Mouse (Mus musculus) bone marrow, adult 2 months (tissue): ENCODE data around the gene Ranbp9. TPM values are rescaled to one million over a fixed set of nuclear protein-coding genes. Genes with fewer than 3 reads are reported as not detected.

Experiments used
- H3K27ac ChIP-seq: fragments of 200-500 bp; 2 replicates; pipeline ENCODE4 v1.5.1; 2012; ENCODE audit warnings: low read depth, mild to moderate bottlenecking, control low read depth, inconsistent platforms, low read length; ENCODE audit not compliant: control insufficient read depth, poor library complexity, insufficient read depth
- H3K4me1 ChIP-seq: fragments of 200-500 bp; 2 replicates; pipeline ENCODE4 v1.6.1; 2011; ENCODE audit warnings: low read length; ENCODE audit not compliant: control insufficient read depth, insufficient read depth
- H3K4me3 ChIP-seq: fragments of 200-500 bp; replicated peaks from 2 replicates; pipeline ENCODE3; 2011; ENCODE audit warnings: mild to moderate bottlenecking, low read depth, low read length, control low read depth; ENCODE audit not compliant: control insufficient read depth
- CTCF ChIP-seq: fragments of 200-500 bp; IDR thresholded peaks from 2 replicates; pipeline ENCODE4 v1.5.1; 2011; ENCODE audit warnings: low read length, control low read depth; ENCODE audit not compliant: control insufficient read depth, insufficient read depth
- POLR2A ChIP-seq: fragments of 200-500 bp; IDR thresholded peaks from 2 replicates; pipeline ENCODE4 v1.6.1; 2011; ENCODE audit warnings: low read depth, mild to moderate bottlenecking, control low read depth, low read length, borderline replicate concordance; ENCODE audit not compliant: control insufficient read depth
- WGBS: fragments of 180-500 bp; shearing (Covaris S2); methylation state at CpG from one replicate; pipeline ENCODE4 v1.1.7; 2018; 5-methylcytosine and 5-hydroxymethylcytosine counted together
- polyA plus RNA-seq: library from polyadenylated mRNA; stranded (reverse); fragments of >200 nt; gene quantifications from 2 replicates; pipeline ENCODE4 v1.2.4, GENCODE M21; 2011; ENCODE audit warnings: low replicate concordance; ENCODE audit not compliant: missing spikeins, insufficient read depth, insufficient read length

Gene Ranbp9
- polyA plus RNA-seq, 1 experiment: 16.7 TPM

GRCm38 (mm10) chr13:43433395-43433794 is 47.7 kb downstream of the Ranbp9 start:
- H3K27ac ChIP-seq: no peak overlapping the region
- TF ChIP-seq POLR2A: no peak
- no peak for TF ChIP-seq CTCF
- H3K4me1 ChIP-seq: no peaks in the 10 kb centered on the region; the same call in 1 of the 2 replicates
- WGBS: 81% methylated on average over 2 of the region's 2 CpGs
- no peak overlapping the region for H3K4me3 ChIP-seq

GRCm38 (mm10) chr13:43428436-43428835 is 52.6 kb downstream of the Ranbp9 start:
- Histone ChIP-seq H3K27ac (no peak overlapping the region), H3K4me3 (no peak overlapping the region), H3K4me1 (no peaks in the 10 kb centered on the region)
- 97% methylated on average over 4 of the region's 4 CpGs for WGBS
- TF ChIP-seq POLR2A (no peak), CTCF (no peak)

- no peak for TF ChIP-seq CTCF
- no peak for TF ChIP-seq POLR2A
- Histone ChIP-seq H3K4me3 (no peak overlapping the region), H3K4me1 (no peaks in the 10 kb centered on the region; the same call in 1 of the 2 replicates), H3K27ac (no peak overlapping the region)
- 67% methylated on average over 1 of the region's 1 CpGs for WGBS
These were observed 65.8 kb downstream of the Ranbp9 start for GRCm38 (mm10) chr13:43415249-43415648.

- Histone ChIP-seq H3K27ac (no peak overlapping the region), H3K4me3 (no peak overlapping the region), H3K4me1 (no peaks in the 10 kb centered on the region; the same call in 1 of the 2 replicates)
- WGBS: 91% methylated on average over 2 of the region's 2 CpGs
- no peak for TF ChIP-seq POLR2A
- TF ChIP-seq CTCF: no peak
These were observed 67.5 kb downstream of the Ranbp9 start for GRCm38 (mm10) chr13:43413611-43414010.

GRCm38 (mm10) chr13:43412311-43412710 is 68.8 kb downstream of the Ranbp9 start:
- H3K4me3 ChIP-seq: no peak overlapping the region
- TF ChIP-seq CTCF (no peak), POLR2A (no peak)
- H3K4me1 ChIP-seq: no peaks in the 10 kb centered on the region; the same call in 1 of the 2 replicates
- 86% methylated on average over 7 of the region's 7 CpGs for WGBS
- no peak overlapping the region for H3K27ac ChIP-seq

- no peak overlapping the region for H3K4me3 ChIP-seq
- TF ChIP-seq POLR2A: no peak
- no peak for TF ChIP-seq CTCF
- WGBS: 37% methylated on average over 5 of the region's 5 CpGs
- H3K27ac ChIP-seq: no peak overlapping the region
- no peaks in the 10 kb centered on the region; the same call in 1 of the 2 replicates for H3K4me1 ChIP-seq
These were observed 81.5 kb downstream of the Ranbp9 start for GRCm38 (mm10) chr13:43399576-43399975.

- H3K4me3 ChIP-seq: peak within 1 kb of the TSS; percentile 80
- no peaks in the 10 kb centered on the region; the same call in 1 of the 2 replicates for H3K4me1 ChIP-seq
- peak within 1 kb of the TSS; percentile 81 for H3K27ac ChIP-seq
- TF ChIP-seq POLR2A (peak; percentile 84; the same call in 1 of the 2 replicates), CTCF (peak; percentile 87)
- WGBS: 1% methylated on average over 72 of the region's 72 CpGs
These were observed 82.6 kb downstream of the Ranbp9 start, which contains the start of gene Nol7 for GRCm38 (mm10) chr13:43398297-43399080. Gene Nol7, plus strand, starts transcription at chr13:43398390.

GRCm38 (mm10) chr13:43397700-43398296 is 83.3 kb downstream of the Ranbp9 start:
- WGBS: 46% methylated on average over 15 of the region's 17 CpGs

More at GRCm38 (mm10) chr13:43397700-43398296, 83.3 kb downstream of the Ranbp9 start:
- Histone ChIP-seq H3K4me3 (no peak overlapping the region), H3K4me1 (no peaks in the 10 kb centered on the region; the same call in 1 of the 2 replicates), H3K27ac (no peak overlapping the region)
- no peak for TF ChIP-seq POLR2A
- no peak for TF ChIP-seq CTCF
